Mouse (Mus musculus) MEL-GATA-1-ER (cell line): ENCODE measurements around the gene Med24.

Source experiments
- DNase-seq: peaks from one replicate; pipeline ENCODE4 v3.0.0-alpha.2; 2012; ENCODE audit warnings: low read depth; ENCODE audit errors: extremely low read depth

Gene Med24

GRCm38 (mm10) chr11:98765421-98766309, 36.4 kb upstream of the Med24 start:
- no peak for DNase-seq

- no peak for DNase-seq
Measured at GRCm38 (mm10) chr11:98764746-98765145, 35.5 kb upstream of the Med24 start.

GRCm38 (mm10) chr11:98764091-98764490, 34.9 kb upstream of the Med24 start:
- no peak for DNase-seq

- DNase-seq = no peak
Measured at GRCm38 (mm10) chr11:98763502-98763861, 34.2 kb upstream of the Med24 start.

GRCm38 (mm10) chr11:98762756-98763501, 33.7 kb upstream of the Med24 start:
- no peak for DNase-seq

- no peak for DNase-seq
Measured at GRCm38 (mm10) chr11:98761939-98762338, 32.7 kb upstream of the Med24 start.

GRCm38 (mm10) chr11:98756711-98757110, 27.5 kb upstream of the Med24 start:
- no peak for DNase-seq

- DNase-seq = no peak
Measured at GRCm38 (mm10) chr11:98755726-98756380, 26.6 kb upstream of the Med24 start.

- no peak for DNase-seq
Measured at GRCm38 (mm10) chr11:98754621-98755181, 25.5 kb upstream of the Med24 start.

GRCm38 (mm10) chr11:98754151-98754620, 25.0 kb upstream of the Med24 start:
- no peak for DNase-seq

- DNase-seq = no peak
Measured at GRCm38 (mm10) chr11:98753264-98753663, 24.0 kb upstream of the Med24 start.

- DNase-seq = no peak
Measured at GRCm38 (mm10) chr11:98752562-98753140, 23.4 kb upstream of the Med24 start.

GRCm38 (mm10) chr11:98751221-98751782, 22.1 kb upstream of the Med24 start:
- DNase-seq = no peak

- no peak for DNase-seq
Measured at GRCm38 (mm10) chr11:98750351-98751201, 21.3 kb upstream of the Med24 start.

- DNase-seq = no peak
Measured at GRCm38 (mm10) chr11:98749716-98750115, 20.5 kb upstream of the Med24 start.

- no peak for DNase-seq
Measured at GRCm38 (mm10) chr11:98748506-98749416, 19.5 kb upstream of the Med24 start.

GRCm38 (mm10) chr11:98747804-98748505, 18.7 kb upstream of the Med24 start:
- no peak for DNase-seq
